Mouse (Mus musculus): ENCODE measurements around the gene Aspdh.

GRCm38 (mm10) chr7:44442407-44442821 lies 22.8 kb upstream of the Aspdh start:
- TF ChIP-seq EP300 (optimal IDR thresholded peaks at IDR 0.05) = no peak
- no peak for TF ChIP-seq CTCF (IDR thresholded peaks at IDR 0.05; ENCODE audit: low read depth)
